Mouse (Mus musculus): ENCODE results near the gene Acad11. TPM values are rescaled to one million over a fixed set of nuclear protein-coding genes. Genes with fewer than 3 reads are reported as not detected.

Acad11 gene
- polyA plus RNA-seq, 2 experiments: 13.5 to 16.3 TPM

DNA sequence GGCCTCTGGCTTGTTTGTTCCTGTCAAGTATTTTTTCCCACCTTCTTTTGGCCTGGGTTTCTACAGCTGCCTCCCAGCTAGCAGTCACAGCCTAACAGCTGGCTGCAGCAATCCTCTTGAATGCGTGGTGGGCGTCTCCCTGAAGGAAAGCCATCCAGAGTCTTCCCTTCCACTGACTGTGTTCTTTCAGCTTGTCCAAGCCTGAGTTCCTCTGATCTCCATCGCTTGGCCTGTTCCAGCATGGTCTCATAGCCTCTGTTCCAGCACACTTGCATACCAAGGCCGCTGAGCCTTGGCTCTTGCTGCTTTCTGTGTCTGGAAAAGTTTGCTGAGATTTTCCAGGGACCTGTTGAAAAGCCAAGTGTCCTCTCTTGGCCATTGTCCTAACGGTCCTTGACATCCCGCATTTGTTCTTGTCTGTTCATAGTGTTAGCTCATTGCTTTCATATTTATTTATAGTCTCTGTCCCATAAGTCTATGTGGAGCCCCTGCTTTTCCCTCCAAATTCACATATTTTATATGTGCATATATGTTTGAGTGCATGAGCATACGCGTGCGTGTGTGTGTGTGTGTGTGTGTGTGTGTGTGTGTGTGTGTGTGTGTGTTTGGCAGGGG, 67.1 kb downstream of the Acad11 start:
- no peak for ATAC-seq (ENCODE audit: insufficient read depth)
- no peak for DNase-seq (ENCODE audit: low read depth in 3 of 3, low spot score in 3 of 3)
- H3K9me3 ChIP-seq (ENCODE audit: control insufficient read depth, low read length): no peaks in the 10 kb centered on the region
- no peak overlapping the region for H3K27ac ChIP-seq
- WGBS (ENCODE audit: insufficient replicate concordance): 66% methylated on average over 9 of the region's 9 CpGs
- H3K4me3 ChIP-seq (ENCODE audit: insufficient read depth in 1 of 2, low read depth in 2 of 2, low read length in 2 of 2): no peak overlapping the region
- no peaks in the 10 kb centered on the region for H3K27me3 ChIP-seq (ENCODE audit: control insufficient read depth, insufficient read depth, low read length)
- no peak overlapping the region for H3K4me2 ChIP-seq (ENCODE audit: low read depth)
- TF ChIP-seq CTCF (IDR thresholded peaks at IDR 0.05; ENCODE audit: low read depth) (no peak), EP300 (IDR thresholded peaks at IDR 0.05; ENCODE audit: low read depth) (no peak)
- no peak overlapping the region for H3K9ac ChIP-seq (replicated peaks)
- no peaks in the 10 kb centered on the region for H3K36me3 ChIP-seq (replicated peaks; ENCODE audit: control insufficient read depth, insufficient read depth, low read depth)
- no peaks in the 10 kb centered on the region for H3K4me1 ChIP-seq (replicated peaks; ENCODE audit: control insufficient read depth in 2 of 2, insufficient read depth in 2 of 2, low read length in 1 of 2)

DNA sequence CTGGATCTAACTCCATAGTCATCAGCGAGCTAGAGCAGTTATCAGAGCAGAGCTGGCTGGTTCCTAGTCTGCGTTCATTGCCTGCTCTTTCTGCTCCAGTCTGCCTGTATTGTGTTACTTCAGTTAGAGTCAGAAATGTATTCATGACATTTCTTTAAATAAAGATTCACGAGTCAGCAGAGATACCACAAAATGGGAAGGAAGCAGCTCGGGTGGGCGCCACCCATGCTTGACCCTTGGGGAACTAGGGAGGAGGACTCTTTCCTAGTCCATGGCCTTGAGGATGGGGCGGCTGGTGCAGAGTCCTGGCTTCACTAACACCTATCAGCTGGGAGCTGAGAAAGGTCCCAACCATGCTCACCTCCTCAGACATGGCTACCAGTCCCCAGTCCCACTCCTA, 77.2 kb downstream of the Acad11 start:
- H3K4me2 ChIP-seq (ENCODE audit: low read depth): no peak overlapping the region
- H3K4me3 ChIP-seq (ENCODE audit: insufficient read depth in 1 of 2, low read depth in 2 of 2, low read length in 2 of 2): no peak overlapping the region
- H3K4me1 ChIP-seq (replicated peaks; ENCODE audit: control insufficient read depth in 2 of 2, insufficient read depth in 2 of 2, low read length in 1 of 2): peaks cover 0 to 1% of the 10 kb centered on the region in 2 experiments; a peak in 1 of 4 replicates
- H3K36me3 ChIP-seq (replicated peaks; ENCODE audit: control insufficient read depth, insufficient read depth, low read depth): no peaks in the 10 kb centered on the region
- H3K9ac ChIP-seq (replicated peaks): no peak overlapping the region
- 39% methylated on average over 6 of the region's 6 CpGs for WGBS (ENCODE audit: insufficient replicate concordance)
- H3K27ac ChIP-seq: no peak overlapping the region
- ATAC-seq (ENCODE audit: insufficient read depth): no peak
- no peaks in the 10 kb centered on the region for H3K9me3 ChIP-seq (ENCODE audit: control insufficient read depth, low read length)
- H3K27me3 ChIP-seq (ENCODE audit: control insufficient read depth, insufficient read depth, low read length): no peaks in the 10 kb centered on the region
- no peak for TF ChIP-seq CTCF (IDR thresholded peaks at IDR 0.05; ENCODE audit: low read depth)
- TF ChIP-seq EP300 (IDR thresholded peaks at IDR 0.05; ENCODE audit: low read depth): no peak
- no peak for DNase-seq (ENCODE audit: low read depth in 3 of 3, low spot score in 3 of 3)

DNA sequence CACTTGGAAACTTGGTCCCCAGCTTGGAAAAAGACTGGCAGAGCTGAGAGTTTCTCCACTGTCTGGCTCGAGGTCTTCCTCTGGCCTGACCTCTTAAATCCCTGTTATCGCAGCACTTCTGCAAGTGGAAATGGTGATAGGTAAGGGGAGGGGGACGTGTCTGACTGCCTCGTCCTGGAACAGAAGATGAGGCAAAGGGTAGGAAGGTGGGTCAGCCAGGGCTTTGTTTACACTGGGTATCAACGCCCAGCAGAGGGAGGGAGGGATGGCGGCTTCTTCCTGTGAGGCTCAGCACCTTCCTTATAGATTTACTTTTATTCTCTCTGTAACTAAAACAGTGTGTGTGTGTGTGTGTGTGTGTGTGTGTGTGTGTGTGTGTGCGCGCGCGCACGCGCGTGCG, 79.6 kb downstream of the Acad11 start:
- WGBS (ENCODE audit: insufficient replicate concordance): 64% methylated on average over 14 of the region's 14 CpGs
- TF ChIP-seq CTCF (IDR thresholded peaks at IDR 0.05; ENCODE audit: low read depth) (no peak), EP300 (IDR thresholded peaks at IDR 0.05; ENCODE audit: low read depth) (no peak)
- no peak for ATAC-seq (ENCODE audit: insufficient read depth)

DNA sequence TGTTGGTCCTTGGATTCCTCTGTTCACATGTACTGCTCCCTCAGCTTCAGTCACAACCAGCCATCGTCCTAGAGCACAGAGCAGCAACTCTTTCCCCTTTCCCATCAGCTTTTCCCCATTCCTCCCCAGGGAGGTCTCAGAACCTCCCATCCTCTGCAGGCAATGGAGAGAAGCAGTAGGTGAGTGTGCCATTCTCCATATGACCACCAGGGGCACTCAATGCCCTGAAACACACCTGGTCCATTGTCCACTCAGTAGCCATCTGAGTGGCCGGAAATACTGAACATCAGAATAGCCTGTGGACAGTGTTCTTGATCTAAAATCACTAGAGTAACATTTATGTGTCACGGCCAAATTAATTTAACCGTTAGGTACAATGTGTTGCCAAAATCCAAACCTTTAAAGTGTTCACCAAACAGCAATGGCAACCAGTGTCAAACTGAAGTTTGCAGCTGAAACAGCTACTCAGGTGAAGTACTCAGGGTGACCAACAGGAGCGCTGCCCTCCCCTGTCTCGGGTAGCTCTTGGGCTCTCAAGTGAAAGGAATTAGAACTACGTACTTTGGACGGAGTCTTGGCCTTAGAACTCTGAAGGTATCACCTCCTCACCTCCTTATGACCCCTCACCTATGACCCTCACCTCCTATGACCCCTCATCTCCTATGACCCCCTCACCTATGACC, 81.3 kb downstream of the Acad11 start:
- DNase-seq (ENCODE audit: low read depth in 3 of 3, low spot score in 3 of 3) (no peak), ATAC-seq (ENCODE audit: insufficient read depth) (no peak)
- Histone ChIP-seq H3K9ac (replicated peaks) (no peak overlapping the region), H3K27ac (no peak overlapping the region), H3K4me1 (replicated peaks; ENCODE audit: control insufficient read depth in 2 of 2, insufficient read depth in 2 of 2, low read length in 1 of 2) (peaks cover 0 to 1% of the 10 kb centered on the region in 2 experiments; a peak in 1 of 4 replicates), H3K36me3 (replicated peaks; ENCODE audit: control insufficient read depth, insufficient read depth, low read depth) (no peaks in the 10 kb centered on the region), H3K4me3 (ENCODE audit: insufficient read depth in 1 of 2, low read depth in 2 of 2, low read length in 2 of 2) (no peak overlapping the region), H3K9me3 (ENCODE audit: control insufficient read depth, low read length) (no peaks in the 10 kb centered on the region), H3K27me3 (ENCODE audit: control insufficient read depth, insufficient read depth, low read length) (no peaks in the 10 kb centered on the region), H3K4me2 (ENCODE audit: low read depth) (no peak overlapping the region)
- TF ChIP-seq CTCF (IDR thresholded peaks at IDR 0.05; ENCODE audit: low read depth) (peak; percentile 77), EP300 (IDR thresholded peaks at IDR 0.05; ENCODE audit: low read depth) (no peak)
- WGBS (ENCODE audit: insufficient replicate concordance): 62% methylated on average over 8 of the region's 8 CpGs

More for the DNA sequence above, 79.6 kb downstream of the Acad11 start:
- Histone ChIP-seq H3K4me3 (ENCODE audit: insufficient read depth in 1 of 2, low read depth in 2 of 2, low read length in 2 of 2) (no peak overlapping the region), H3K27me3 (ENCODE audit: control insufficient read depth, insufficient read depth, low read length) (no peaks in the 10 kb centered on the region), H3K9ac (replicated peaks) (no peak overlapping the region), H3K27ac (no peak overlapping the region), H3K4me2 (ENCODE audit: low read depth) (no peak overlapping the region), H3K36me3 (replicated peaks; ENCODE audit: control insufficient read depth, insufficient read depth, low read depth) (no peaks in the 10 kb centered on the region), H3K4me1 (replicated peaks; ENCODE audit: control insufficient read depth in 2 of 2, insufficient read depth in 2 of 2, low read length in 1 of 2) (peaks cover 0 to 1% of the 10 kb centered on the region in 2 experiments; a peak in 1 of 4 replicates), H3K9me3 (ENCODE audit: control insufficient read depth, low read length) (no peaks in the 10 kb centered on the region)
- no peak for DNase-seq (ENCODE audit: low read depth in 3 of 3, low spot score in 3 of 3)

DNA sequence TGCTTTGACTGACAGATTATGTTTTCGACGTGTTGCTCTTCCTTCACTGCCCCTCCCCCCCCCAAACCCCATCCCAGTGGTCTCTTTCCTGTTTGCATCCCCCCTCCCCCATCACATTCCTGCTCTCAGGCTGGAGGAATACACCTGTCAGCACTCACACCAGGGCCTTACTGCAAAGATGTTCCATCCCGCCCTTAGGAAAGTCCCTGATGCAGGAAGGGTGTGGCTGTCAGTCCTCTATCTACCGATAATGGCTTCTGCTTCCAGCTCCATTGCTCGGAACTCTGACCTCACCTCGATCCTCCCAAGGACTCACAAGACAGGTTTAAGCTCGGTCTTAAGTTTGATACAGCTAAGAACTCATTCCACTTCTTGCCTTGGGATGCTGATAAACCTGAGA, 83.5 kb downstream of the Acad11 start:
- Histone ChIP-seq H3K36me3 (replicated peaks; ENCODE audit: control insufficient read depth, insufficient read depth, low read depth) (no peaks in the 10 kb centered on the region), H3K4me2 (ENCODE audit: low read depth) (no peak overlapping the region), H3K4me3 (ENCODE audit: insufficient read depth in 1 of 2, low read depth in 2 of 2, low read length in 2 of 2) (no peak overlapping the region), H3K9me3 (ENCODE audit: control insufficient read depth, low read length) (no peaks in the 10 kb centered on the region), H3K27ac (no peak overlapping the region), H3K9ac (replicated peaks) (no peak overlapping the region), H3K4me1 (replicated peaks; ENCODE audit: control insufficient read depth in 2 of 2, insufficient read depth in 2 of 2, low read length in 1 of 2) (peaks cover 0 to 1% of the 10 kb centered on the region in 2 experiments; a peak in 1 of 4 replicates), H3K27me3 (ENCODE audit: control insufficient read depth, insufficient read depth, low read length) (no peaks in the 10 kb centered on the region)
- 57% methylated on average over 7 of the region's 7 CpGs for WGBS (ENCODE audit: insufficient replicate concordance)
- TF ChIP-seq EP300 (IDR thresholded peaks at IDR 0.05; ENCODE audit: low read depth): no peak
- no peak for TF ChIP-seq CTCF (IDR thresholded peaks at IDR 0.05; ENCODE audit: low read depth)
- DNase-seq (ENCODE audit: low read depth in 3 of 3, low spot score in 3 of 3) (no peak), ATAC-seq (ENCODE audit: insufficient read depth) (no peak)

All from liver, embryonic 14.5 days (tissue).